Mouse (Mus musculus) bone marrow macrophage, adult 2 months (primary cell): ENCODE measurements around the gene Phgr1. TPM values are rescaled to one million over a fixed set of nuclear protein-coding genes. Genes with fewer than 3 reads are reported as not detected.

Source experiments
- H3K27ac ChIP-seq: 2 replicates; pipeline ENCODE4 v1.5.1; 2012; ENCODE audit warnings: low read depth, low read length; ENCODE audit not compliant: insufficient read depth
- H3K4me1 ChIP-seq: 2 replicates; pipeline ENCODE4 v1.6.1; 2012; ENCODE audit warnings: low read length; ENCODE audit not compliant: control insufficient read depth, insufficient read depth
- H3K4me3 ChIP-seq: 2 replicates; pipeline ENCODE4 v1.5.1; 2012; ENCODE audit warnings: mild to moderate bottlenecking, low read length, moderate library complexity; ENCODE audit not compliant: insufficient read depth
- CTCF ChIP-seq: IDR thresholded peaks from 2 replicates; pipeline ENCODE4 v1.5.1; 2012; ENCODE audit warnings: low read depth, mild to moderate bottlenecking, low read length, moderate library complexity
- POLR2A ChIP-seq: IDR thresholded peaks from 2 replicates; pipeline ENCODE4 v1.6.1; 2012; ENCODE audit warnings: mild to moderate bottlenecking, low read depth, low read length, borderline replicate concordance
- polyA plus RNA-seq: library from polyadenylated mRNA; stranded (reverse); fragments of >200 nt; gene quantifications from 2 replicates; pipeline ENCODE4 v1.2.4, GENCODE M21; 2012; ENCODE audit not compliant: missing spikeins, insufficient read depth, insufficient read length

Phgr1 gene
- polyA plus RNA-seq, 1 experiment, result not detected

GRCm38 (mm10) chr2:118812724-118813123 lies 40.2 kb downstream of the Phgr1 start:
- Histone ChIP-seq H3K27ac (no peak overlapping the region), H3K4me3 (no peak overlapping the region), H3K4me1 (peaks cover 4% of the 10 kb centered on the region)
- TF ChIP-seq POLR2A (no peak), CTCF (no peak)

GRCm38 (mm10) chr2:118813981-118814836 lies 41.6 kb downstream of the Phgr1 start, which contains the start of gene Knstrn:
Gene Knstrn, plus strand, starts transcription at chr2:118814003.
- H3K27ac ChIP-seq, result peak within 1 kb of the TSS; percentile 21
- H3K4me3 ChIP-seq, result peak within 1 kb of the TSS; percentile 88
- H3K4me1 ChIP-seq, result peaks cover 4% of the 10 kb centered on the region
- TF ChIP-seq CTCF (no peak), POLR2A (no peak)

GRCm38 (mm10) chr2:118822800-118823199 lies 50.2 kb downstream of the Phgr1 start:
- no peak for TF ChIP-seq CTCF
- no peak for TF ChIP-seq POLR2A
- Histone ChIP-seq H3K4me1 (no peaks in the 10 kb centered on the region), H3K4me3 (no peak overlapping the region)

GRCm38 (mm10) chr2:118824396-118824795 lies 51.8 kb downstream of the Phgr1 start:
- Histone ChIP-seq H3K4me3 (no peak overlapping the region), H3K27ac (no peak overlapping the region), H3K4me1 (no peaks in the 10 kb centered on the region)
- TF ChIP-seq POLR2A, result no peak
- no peak for TF ChIP-seq CTCF

More at GRCm38 (mm10) chr2:118822800-118823199, 50.2 kb downstream of the Phgr1 start:
- H3K27ac ChIP-seq, result no peak overlapping the region

Other genes starting within 250 kb of the Phgr1 start
- 30.0 and 44.1 TPM in 2 replicates for gene Bmf, start 223.1 kb upstream of the Phgr1 start, polyA plus RNA-seq
- gene Bub1b, start 174.6 kb upstream of the Phgr1 start, polyA plus RNA-seq, result 43.3 and 49.9 TPM in 2 replicates
- not detected in 2 replicates for gene Pak6, start 109.5 kb upstream of the Phgr1 start, polyA plus RNA-seq
- gene Ankrd63, start 68.8 kb upstream of the Phgr1 start, polyA plus RNA-seq, result not detected in 2 replicates
- gene Plcb2, start 44.3 kb upstream of the Phgr1 start, polyA plus RNA-seq, result 41.1 and 53.8 TPM in 2 replicates
- gene Inafm2, start 27.0 kb upstream of the Phgr1 start, polyA plus RNA-seq, result 11.3 and 11.6 TPM in 2 replicates
- gene Ccdc9b, start 10.1 kb upstream of the Phgr1 start, polyA plus RNA-seq, result 0.23 TPM in 1 of 2 replicates, not detected in the other
- gene Disp2, start 7.0 kb downstream of the Phgr1 start, polyA plus RNA-seq, result not detected in 2 replicates
- gene Knstrn, start 41.2 kb downstream of the Phgr1 start, polyA plus RNA-seq, result 70.1 and 78.3 TPM in 2 replicates
- 63.4 and 76.0 TPM in 2 replicates for gene Ivd, start 89.2 kb downstream of the Phgr1 start, polyA plus RNA-seq
- gene Bahd1, start 127.6 kb downstream of the Phgr1 start, polyA plus RNA-seq, result 22.3 and 28.2 TPM in 2 replicates
- 20.4 and 21.3 TPM in 2 replicates for gene Chst14, start 153.7 kb downstream of the Phgr1 start, polyA plus RNA-seq